Mouse (Mus musculus) testis, postnatal 10 days (tissue): ENCODE measurements around the gene Bcl11b.

ENCODE experiments used
- DNase-seq: peaks from one replicate; pipeline ENCODE4 v3.0.0; 2021; ENCODE audit warnings: low spot score

The Bcl11b gene

DNA sequence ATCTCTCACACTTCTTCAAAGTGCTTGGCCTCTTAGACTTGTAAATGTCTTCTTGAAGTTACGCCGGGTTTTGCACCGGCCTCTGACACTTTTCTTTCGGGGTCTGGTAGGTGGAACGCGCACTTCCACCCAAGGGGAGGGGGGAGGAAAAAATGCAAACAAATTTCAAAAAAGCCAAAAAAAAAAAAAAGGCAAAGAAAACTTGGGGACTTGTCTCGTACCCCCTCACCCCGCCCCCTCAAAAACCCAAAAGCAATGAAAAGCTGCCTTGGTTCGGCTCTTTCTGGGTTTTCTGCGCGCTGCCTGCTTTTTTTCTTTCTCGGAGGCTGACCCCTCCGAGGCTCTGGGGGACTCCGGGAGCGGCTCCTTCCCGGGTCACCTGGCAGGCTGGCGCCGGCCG is at the start of gene Bcl11b:
TSS of gene Bcl11b (minus strand) at position 120 of the 400 bp plus-strand sequence.
- DNase-seq, result no peak

DNA sequence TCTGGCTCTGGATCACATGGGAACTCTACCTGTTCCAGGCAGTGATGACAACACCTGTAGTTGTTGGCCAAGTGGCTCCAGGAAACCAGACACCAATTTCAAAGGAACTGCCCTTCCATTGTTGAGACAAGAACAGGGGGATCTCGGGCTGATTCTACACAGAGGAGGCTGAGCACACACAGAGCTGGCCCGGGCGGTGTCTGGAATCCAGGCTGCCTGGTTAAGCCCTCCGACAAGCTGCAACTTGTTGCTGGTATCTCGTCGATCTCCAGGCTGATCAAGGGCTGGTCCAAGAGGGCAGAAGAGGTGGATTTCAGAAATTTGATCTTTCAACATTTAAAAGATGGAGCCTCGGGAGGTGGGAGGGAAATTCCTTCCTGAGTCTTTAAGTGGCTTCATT is 47.6 kb upstream of the Bcl11b start:
- no peak for DNase-seq

DNA sequence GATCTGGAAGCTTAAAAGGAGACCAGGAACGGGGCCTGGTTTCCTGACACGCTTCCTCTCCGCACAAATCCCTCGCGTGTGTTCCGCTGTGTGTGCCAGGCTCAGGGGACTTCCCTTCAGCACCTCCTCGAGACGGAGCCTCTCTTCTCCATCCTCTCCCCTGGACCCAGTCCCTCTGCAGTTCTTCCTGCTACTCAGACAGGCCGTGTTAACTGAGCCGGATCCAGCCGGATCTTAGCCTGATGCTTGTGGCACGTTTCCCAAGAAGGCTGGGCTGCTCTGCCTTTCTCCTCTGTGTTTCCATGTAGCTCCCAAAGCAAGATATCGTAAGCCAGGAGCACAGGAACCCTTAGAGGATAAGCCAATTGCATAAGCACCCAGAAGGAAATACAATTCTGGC is 46.2 kb upstream of the Bcl11b start:
- no peak for DNase-seq

DNA sequence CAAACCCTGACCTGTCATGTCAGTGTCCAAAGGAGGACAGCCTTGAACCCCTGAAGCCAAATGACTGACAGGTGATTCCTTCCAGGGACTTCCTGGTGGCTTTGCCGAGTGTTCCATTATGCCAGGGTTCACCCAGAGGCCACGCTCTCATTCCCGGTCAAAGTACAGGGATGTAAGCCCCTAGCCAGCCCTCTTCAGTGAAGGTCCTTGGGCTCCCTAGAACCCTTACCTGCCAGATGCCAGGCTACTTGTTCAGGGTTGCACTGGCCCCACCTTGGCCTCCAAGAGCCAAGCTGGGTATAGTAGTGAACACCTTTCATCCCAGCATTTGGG is 38.8 kb upstream of the Bcl11b start:
- no peak for DNase-seq

DNA sequence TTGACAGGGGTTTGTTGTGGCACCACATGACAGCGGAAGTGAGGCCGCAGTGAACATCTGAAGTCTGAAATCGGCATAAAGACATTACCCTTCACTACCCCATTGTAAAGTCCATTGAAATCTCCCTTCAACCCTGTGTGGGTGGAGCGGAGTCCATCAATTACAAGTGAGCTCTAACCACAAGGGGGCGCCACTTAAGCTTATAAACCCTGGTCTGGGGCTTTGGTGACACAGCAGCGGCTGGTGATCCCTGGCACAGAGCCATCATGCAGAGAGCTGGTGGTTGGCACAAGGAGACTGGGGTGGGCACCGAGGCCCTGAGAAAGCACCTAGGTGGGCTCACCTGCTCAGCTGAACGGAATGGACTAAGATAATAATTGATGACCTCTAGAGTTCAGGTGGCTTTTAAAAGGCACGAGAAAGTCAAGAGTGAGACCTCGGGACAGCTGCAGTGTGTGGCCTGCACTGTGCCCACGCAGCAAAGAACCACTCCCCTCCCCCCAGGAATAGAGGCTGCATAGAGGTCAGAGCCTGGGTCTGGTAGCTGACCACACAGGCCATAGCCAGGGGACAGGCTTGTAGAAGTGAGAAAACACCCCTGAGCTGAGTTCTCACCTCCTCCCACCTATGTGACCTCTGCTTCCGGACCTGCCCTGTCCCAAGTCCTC is 38.3 kb upstream of the Bcl11b start:
- peak; percentile 92 for DNase-seq

DNA sequence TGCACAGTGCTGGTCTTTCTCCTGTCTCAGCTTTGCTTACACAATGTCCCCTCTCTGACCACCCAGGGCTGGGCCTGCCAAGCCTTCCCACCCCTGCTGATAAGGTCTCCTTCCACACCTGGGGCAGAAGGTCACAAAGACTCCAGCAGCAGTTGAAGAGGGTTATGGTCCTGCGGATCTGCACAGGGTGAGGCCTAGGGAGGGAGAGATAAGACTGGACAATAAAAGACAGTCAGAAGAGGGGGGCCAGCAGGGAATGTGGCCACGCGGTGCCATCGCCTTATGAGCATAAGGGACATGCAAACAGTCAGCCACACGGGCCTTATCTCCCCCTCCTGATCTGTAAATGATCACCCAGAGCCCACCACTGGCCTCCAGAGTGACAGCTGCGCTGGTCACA is 34.0 kb upstream of the Bcl11b start:
- DNase-seq, result no peak

DNA sequence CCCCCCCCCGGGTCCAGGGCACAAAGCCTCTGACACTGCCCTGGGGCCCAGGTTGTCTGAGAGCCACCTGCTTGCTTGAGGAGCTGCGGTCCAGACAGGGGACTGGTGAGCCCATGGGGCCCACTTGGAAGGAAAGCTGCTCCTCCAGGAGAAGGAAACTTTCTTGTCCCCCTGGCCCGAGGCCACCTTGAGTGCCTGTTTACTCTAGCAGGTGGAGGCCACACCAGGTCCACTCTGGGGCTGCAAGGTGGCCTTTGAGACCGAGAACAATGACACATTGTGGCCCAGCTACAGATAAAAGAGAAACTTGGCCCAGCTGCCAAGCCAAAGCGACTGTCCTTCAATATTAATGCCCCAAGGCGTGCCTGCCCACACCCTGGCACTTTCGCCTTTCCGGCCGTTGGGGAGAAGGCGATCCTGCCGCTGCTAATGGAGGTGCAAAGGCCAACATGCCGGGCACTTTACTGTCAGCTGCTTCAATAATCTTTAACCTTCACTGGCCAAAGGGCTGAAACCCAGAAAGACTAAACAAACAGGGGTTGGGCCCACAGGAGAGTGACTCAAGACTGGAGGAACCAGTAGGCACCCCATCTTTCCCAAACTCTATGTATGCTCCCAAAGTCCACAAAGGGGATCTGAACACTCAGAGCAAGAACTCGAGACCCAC is 32.1 kb upstream of the Bcl11b start:
- peak; percentile 62 for DNase-seq

DNA sequence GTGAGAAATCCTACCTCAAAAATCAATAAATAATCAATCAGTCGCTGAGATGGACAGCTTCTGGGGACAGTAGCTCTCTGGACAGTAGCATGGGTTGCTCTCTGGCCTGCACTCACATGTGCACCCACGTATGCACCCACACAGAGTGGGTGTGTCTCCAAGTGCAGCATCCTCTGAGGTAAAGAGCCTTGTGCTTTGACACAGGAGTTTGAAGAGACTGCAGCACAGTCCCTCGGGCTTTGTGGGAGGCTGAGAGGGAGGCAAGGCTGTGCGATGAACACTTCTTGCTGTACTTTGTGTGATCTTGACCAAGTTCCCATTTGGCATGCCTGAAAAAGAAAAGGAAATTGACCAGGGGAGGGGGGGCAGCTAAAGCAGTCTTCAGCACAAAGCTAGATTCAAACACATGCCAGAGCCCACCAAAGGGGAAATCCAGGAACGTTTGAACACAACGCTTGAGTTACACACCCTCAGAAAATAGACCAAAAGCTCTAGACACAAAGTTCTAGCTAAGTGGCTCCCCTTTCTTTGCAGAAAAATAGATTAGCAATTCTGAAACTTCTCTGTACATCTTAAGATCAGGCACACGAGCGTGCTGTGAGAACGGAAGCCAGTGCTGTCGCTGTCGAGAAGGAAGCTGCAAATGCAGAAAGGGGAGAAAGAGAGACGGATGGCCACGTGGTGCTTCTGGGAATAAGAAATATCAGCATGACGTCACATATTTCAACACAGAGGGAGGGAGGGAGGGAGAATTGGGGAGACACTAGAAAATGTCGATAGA is 19.6 kb upstream of the Bcl11b start:
- no peak for DNase-seq

DNA sequence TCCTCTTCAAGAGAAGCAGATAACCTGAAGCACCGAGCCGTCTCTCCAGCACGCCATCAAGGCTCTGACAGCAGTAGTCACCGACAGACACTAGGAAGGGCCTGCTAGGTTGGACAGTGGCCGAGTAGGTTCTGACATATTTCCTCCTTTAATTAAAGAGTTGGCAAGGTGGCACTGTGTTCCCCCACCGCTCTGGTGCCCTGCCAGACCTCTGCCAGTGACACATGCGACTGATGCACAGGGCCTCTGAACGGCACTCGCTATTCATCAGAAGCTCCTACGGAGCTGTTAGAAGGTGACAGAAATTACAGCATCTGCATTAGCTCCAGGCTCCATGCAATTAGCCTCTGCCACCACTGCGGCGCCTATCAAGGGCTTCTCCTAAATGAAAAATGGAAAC is 8.6 kb upstream of the Bcl11b start:
- no peak for DNase-seq

DNA sequence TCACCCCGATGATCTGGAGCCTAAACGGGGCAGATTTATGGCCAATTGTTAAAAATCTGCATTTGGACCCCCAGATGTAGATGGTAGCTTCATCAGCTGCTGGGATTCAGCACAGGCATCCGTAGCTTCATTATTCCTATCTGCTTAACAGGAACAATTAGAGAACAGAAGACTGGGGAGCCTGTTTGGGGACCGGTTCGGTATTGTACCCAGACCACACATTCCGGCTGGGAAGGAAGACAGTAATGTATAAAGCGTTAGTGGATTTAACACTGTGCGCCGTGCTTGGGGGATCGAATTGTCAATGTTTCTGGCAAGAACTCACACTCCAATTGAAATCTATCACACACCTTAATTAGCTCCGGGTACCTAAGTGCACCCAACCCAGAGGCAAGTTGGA is 6.9 kb upstream of the Bcl11b start:
- no peak for DNase-seq

DNA sequence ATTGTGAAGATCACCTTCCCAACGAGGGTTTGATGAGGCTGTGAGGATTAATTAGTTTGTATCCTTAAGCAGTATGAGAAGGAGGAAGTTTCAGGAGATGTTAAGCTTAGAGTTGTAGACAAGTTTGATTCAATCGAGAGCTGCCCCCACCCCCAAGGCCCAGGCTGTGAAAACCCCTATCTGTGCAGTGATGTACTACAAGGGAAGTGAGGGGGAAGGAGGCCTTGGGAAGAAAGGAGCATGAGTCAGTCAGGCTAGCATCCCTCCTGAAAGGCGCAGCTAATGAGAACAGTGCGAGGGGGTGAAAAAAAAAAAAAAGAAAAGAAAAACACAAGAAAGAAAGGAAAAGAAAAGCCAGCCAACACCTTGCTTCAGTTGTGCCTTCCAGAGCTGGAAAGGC is 5.8 kb upstream of the Bcl11b start:
- no peak for DNase-seq

DNA sequence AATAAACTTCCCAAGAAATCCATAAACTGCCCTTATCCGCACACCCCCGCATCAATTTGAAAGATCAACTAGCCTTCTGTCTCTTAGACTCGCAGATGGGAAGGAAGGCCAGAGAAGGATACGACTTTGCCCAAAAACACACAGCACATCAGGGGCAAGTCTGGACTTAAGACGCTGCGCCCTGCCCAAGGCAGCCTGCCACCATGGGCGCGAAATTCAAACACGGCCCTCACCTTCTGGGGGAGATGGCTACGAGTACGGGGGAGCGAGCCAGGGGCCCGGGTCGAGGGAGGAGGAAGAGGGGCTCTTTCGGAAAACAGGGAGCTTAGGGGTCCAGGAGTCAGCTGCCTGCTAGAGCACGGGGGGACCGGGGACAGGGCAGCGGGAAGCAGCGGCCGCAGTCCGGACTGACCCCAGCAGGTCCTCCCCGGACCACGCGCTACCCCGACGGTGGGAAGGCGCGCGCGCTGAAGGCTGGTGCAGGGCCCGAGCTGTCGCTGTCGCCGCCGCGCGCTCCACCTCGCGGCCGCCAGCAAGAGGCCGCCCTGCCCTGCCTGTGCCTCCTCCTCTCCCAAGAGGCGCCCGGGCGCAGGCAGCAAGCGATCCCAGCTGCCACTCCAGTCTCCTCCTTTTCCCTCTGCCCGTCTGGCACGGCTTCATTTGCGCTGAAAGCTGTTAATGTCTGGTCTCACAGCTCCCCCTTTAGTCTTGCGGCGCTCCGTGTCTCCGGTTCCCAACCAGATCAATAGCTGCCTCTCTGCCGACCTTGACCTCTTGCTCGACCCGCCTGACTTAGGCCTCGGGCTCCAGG is 2.6 kb upstream of the Bcl11b start:
- peak; percentile 72 for DNase-seq

DNA sequence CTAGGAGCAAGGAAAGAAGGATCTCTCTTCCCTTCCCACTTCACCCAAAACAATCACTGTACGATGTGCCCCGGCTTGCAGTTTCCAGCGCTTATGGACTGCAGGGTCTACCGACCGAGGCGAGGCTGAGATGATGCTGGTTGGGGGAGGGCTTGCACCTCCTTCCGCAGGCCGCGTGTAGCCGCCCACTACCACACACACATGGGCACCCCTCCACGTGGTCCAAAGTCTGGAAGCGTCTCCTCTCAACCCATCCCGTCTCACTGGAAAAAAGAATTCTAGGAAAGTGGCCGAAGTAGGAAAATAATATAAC is 2.0 kb upstream of the Bcl11b start:
- no peak for DNase-seq

DNA sequence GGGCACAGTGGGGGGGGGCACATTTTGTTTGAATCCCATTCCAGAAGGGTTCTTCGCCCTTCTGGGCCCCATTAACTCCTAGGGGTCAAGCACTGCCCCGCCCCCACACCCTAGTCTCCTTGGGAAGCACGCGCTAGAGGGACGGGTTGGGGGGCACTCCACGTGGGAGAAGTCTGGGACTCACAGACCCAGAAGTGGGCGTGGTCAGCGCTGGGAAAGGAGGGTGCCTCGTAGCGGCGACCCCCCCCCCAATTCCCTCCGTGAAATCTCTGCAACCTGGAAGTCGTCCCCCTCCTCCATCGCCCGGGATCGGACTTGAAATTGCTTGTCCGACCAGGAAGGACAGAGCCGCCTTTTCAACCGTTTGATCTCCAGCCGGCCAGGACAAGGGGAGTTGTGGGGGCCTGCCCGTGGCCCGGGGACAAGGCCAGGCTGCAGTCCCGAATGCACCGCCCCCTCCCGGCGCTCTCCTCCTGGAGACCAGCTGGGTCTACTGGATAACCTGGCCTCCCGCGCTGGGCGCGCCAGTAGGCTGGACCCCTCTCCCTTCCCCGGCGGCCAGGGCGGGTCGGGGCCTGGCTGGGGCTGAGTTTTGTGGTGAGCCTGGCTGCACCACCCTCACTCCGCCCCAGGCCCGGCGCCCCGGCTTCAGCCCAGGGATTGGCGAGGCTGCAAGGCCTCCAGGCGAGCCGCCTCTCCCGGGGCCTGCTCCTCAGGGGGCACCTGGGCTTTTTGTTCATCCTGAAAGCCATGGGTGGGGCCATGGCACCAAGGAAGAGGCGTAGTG is 1.5 kb upstream of the Bcl11b start:
- peak; percentile 70 for DNase-seq

DNA sequence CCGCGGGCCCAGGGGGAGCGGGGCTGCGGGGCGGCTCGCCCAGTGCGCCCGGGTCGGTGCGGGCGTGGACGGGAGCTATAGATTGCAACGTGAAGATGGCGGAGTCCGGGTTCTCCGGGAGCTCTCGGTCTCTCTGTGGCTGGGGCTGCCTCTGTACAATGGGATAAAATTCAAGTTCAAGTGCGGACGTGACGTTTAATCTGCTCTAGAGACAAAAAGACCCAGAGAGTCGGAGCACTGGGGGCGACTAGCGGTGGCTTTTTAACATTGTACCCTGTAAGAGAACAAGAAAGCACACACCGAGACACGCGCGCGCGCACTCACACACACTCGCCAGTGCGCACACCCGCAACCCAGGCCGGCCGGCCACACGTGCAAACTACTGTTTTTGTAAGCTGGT is 526 bp upstream of the Bcl11b start:
- peak; percentile 72 for DNase-seq

DNA sequence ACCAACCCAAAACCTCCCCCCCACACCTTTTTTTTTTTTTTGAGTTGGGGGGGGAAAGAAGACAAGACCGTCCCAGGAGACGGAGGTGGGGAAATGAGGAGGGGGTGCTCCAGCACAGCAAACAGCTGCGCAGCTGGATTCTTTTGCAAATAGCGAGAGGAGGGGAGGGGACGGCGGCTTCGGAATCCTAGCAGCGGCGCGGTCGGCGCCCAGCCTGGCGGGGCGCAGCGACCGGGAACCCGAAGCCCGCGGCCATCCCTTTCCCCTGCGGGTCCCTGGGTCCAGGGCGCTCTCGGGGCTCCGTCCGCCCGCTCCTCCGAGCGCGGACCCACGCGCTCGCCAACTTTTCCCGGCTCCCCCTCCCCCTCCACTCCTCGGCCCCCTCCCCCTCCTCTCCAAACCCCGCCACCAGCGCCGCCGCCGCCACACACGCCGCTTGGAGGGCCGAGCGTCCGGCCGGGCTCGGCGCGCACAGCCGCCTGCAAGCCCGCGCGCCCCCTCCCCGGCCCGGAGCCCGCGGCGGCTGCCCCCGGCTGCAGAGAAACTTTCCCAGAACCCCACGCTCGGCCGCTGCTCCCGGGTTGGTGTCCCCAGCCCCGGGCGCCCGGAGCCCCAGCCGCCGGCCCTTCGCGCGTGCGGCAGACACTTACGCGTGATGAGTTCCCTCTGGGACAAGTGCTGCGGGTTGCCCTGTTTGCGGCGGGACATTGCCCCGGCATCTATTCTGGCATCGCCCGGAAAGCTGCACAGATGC is 789 bp downstream of the Bcl11b start:
- peak; percentile 49 for DNase-seq

DNA sequence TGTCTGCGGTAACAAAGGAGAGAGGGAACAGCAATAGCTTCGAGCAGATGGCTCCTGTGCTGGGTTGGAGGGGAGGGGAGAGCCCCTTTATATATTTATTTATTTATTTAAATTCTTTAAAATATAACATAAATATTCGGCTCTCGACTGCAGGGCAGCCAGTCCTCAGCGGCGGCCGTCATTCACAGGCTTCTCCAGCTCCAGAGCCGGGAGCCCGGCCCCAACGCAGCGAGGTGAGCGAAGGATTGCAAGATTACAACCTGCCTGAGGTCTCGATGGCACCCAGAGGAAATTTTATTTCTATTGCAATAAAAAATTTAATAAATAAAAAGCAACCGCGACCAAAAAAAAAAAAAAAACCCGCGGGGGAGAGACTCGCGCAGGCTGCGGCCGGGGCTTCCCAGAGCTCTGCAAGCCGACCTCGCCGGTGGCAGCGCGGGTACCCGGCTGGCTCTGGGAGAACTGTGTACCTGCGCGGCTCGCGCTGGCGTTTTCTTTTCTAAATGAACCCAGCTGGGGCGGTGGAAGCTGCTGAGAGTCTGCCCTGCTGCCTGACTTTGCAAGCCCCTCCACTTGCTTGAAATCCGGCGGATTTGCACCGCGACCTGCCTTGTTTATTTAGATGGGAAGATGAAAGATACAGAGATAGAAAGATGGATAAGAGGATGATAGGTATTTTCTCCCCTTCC is 1.6 kb downstream of the Bcl11b start:
- no peak for DNase-seq

DNA sequence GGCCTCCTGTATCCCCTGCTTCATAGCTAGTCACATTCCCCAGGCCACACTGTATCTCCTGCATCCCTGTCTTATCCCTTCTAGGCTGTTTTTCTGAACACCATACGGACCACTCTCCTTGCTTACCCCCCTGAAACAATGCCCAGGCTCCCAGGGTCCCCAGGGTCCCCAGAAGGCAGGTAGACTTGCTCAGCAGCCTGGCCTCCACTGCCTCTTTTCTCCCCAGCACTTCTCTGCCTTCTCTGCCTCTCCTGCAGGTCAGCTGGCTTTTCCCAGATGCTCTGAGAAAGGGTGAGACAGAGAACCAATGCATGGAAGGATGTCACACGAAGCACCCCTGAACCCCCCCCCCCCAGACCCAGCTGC is 2.7 kb downstream of the Bcl11b start:
- DNase-seq, result no peak

DNA sequence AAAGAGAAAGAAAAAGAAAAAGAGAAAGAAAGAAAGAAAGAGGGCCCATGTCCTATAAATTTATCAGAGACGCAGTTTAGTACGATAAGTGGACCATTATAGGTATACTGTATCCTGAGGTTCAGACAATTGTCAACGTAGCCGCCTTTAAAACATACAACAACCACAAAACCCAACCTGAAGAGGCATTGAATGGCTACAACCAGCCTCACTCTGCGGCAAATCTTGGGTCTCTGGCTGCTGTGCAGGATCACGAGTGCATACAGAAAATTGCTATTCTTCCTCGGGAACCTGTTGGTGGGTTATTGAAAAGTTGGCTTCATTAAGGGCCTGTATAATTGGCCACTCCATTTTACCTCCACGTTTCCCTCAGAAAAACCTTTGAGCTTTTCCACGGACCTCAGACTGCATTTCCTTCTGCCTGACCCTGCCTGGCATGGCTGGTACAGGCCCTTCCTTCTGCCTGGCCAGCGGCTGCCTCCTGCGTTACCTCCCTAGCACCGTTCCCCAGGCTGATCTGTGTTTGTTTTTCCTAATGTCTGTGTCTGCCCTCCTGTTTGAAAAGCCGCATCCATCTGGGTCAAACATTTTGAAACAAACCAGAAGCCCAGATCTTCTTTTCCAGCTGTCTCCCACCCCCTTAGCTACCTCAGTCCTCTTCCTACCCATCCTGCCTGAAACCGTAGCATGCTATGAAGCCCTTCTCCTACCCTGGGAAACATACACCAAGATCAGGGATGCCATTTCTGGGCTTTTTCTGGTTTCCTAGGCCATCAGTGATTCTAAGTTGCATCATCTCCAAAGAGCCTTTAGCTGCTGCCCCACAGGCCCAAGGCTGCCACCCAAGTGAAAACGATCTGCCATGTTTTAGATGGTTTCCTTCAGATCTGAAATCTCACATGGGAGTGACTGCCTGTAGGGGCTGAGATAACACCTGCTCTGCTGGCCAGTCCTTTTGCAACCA is 3.4 kb downstream of the Bcl11b start:
- no peak for DNase-seq
